Mouse (Mus musculus): ENCODE data around the gene Ncapg2. TPM values are rescaled to one million over a fixed set of nuclear protein-coding genes. Genes with fewer than 3 reads are reported as not detected.

Gene Ncapg2
- 10 to 100 TPM; 54.4 to 63.1 TPM for total RNA-seq (2023)

GRCm38 (mm10) chr12:116405045-116405835 is at the start of gene Ncapg2:
Ncapg2 (plus strand) TSS chr12:116405402.

DNA sequence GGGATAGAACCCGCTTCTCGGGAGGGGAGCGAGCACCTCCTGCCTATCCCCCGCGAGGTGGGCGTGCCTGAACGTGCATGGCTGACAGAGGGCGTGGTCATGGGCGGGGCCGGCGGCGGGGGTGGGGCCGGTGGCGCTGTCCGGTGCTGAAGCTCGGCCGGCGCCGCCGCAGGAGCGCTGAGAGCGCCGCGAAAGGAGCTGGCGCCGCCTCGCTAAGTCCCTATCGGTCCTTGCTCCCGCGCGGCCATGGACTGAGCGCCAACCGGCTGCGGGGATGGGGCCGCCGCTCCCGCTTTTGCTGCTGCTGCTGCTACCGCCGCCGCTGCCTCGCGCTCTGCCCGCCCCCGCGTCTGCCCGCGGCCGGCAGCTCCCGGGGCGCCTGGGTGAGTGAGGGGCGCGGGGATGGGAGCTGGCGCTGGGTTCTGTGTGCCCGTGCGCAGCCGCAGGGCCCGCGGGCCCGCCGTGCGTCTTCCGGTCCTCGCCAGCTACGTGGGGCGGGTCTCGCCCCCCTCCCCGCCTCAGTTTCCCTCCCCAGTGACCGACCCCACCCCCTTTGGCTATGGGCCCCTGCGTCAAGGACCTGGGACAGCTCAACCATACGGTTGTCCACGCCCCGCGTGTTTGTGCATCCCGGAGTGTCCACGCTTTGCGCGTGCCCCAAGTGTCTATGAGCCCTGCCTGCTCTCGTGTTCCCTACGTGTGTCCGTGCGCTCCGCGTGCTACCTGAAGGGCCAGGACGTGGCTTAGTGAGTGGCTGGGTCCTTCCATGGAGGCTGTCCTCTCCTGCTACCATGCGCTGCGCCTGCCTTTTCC is 80.6 kb downstream of the Ncapg2 start, which contains the start of gene Ptprn2:
Ptprn2 (plus strand) TSS at position 130 of the 813 bp plus-strand sequence.

Other genes starting within 250 kb of the Ncapg2 start
- 1 to 10 TPM; 1.7 to 2.3 TPM for gene Wdr60, start 142.4 kb upstream of the Ncapg2 start, total RNA-seq (2023)
- gene Gm11027, start 130.0 kb upstream of the Ncapg2 start, total RNA-seq (2023) = not detected
- 10 to 100 TPM; 64.1 to 65.5 TPM for gene Esyt2, start 124.2 kb upstream of the Ncapg2 start, total RNA-seq (2023)
- gene Ptprn2, start 80.3 kb downstream of the Ncapg2 start, total RNA-seq (2023) = under 1 TPM in 1 of 2 experiments, not detected in 1; 0.13 TPM